Mouse (Mus musculus) fibroblast of lung, adult 2 months (primary cell): ENCODE results near the gene Rsl1d1.

Experiments used
- DNase-seq: peaks from one replicate; pipeline ENCODE4 v3.0.0-alpha.2; 2011; ENCODE audit warnings: low read depth

The Rsl1d1 gene

GRCm38 (mm10) chr16:11202571-11203554 lies at the start of gene Rsl1d1:
Gene Rsl1d1, minus strand, starts transcription at chr16:11203331.
- peak; percentile 84 for DNase-seq

- DNase-seq = no peak
Observed at GRCm38 (mm10) chr16:11247791-11248190, 44.7 kb upstream of the Rsl1d1 start.

GRCm38 (mm10) chr16:11245767-11246166 lies 42.6 kb upstream of the Rsl1d1 start:
- DNase-seq = no peak

- no peak for DNase-seq
Observed at GRCm38 (mm10) chr16:11242401-11242800, 39.3 kb upstream of the Rsl1d1 start.

GRCm38 (mm10) chr16:11217801-11218200 lies 14.7 kb upstream of the Rsl1d1 start:
- no peak for DNase-seq

- no peak for DNase-seq
Observed at GRCm38 (mm10) chr16:11203600-11204390, 664 bp upstream of the Rsl1d1 start.

GRCm38 (mm10) chr16:11201740-11202394 lies 1.3 kb downstream of the Rsl1d1 start:
- DNase-seq = no peak

GRCm38 (mm10) chr16:11200247-11200646 lies 2.9 kb downstream of the Rsl1d1 start:
- DNase-seq = no peak

- no peak for DNase-seq
Observed at GRCm38 (mm10) chr16:11198467-11198866, 4.7 kb downstream of the Rsl1d1 start.

GRCm38 (mm10) chr16:11197052-11197451 lies 6.1 kb downstream of the Rsl1d1 start:
- DNase-seq = no peak

GRCm38 (mm10) chr16:11193231-11193630 lies 9.9 kb downstream of the Rsl1d1 start:
- DNase-seq = no peak

- DNase-seq = no peak
Observed at GRCm38 (mm10) chr16:11190150-11190549, 13.0 kb downstream of the Rsl1d1 start.

GRCm38 (mm10) chr16:11177404-11177803 lies 25.7 kb downstream of the Rsl1d1 start:
- no peak for DNase-seq

- DNase-seq = no peak
Observed at GRCm38 (mm10) chr16:11176884-11177244, 26.3 kb downstream of the Rsl1d1 start.

GRCm38 (mm10) chr16:11176208-11176883 lies 26.8 kb downstream of the Rsl1d1 start, which contains the start of gene Zc3h7a:
Gene Zc3h7a, minus strand, starts transcription at chr16:11176393.
- DNase-seq = peak; percentile 79

GRCm38 (mm10) chr16:11175489-11176207 lies 27.5 kb downstream of the Rsl1d1 start:
- no peak for DNase-seq

- no peak for DNase-seq
Observed at GRCm38 (mm10) chr16:11175100-11175488, 28.0 kb downstream of the Rsl1d1 start.

- peak; percentile 44 for DNase-seq
Observed at GRCm38 (mm10) chr16:11174671-11175081, 28.5 kb downstream of the Rsl1d1 start.

GRCm38 (mm10) chr16:11171679-11172078 lies 31.5 kb downstream of the Rsl1d1 start:
- no peak for DNase-seq

- DNase-seq = no peak
Observed at GRCm38 (mm10) chr16:11166431-11166830, 36.7 kb downstream of the Rsl1d1 start.

GRCm38 (mm10) chr16:11164695-11165255 lies 38.4 kb downstream of the Rsl1d1 start:
- no peak for DNase-seq
